Mouse (Mus musculus) embryonic fibroblast, embryonic 13.5 days (primary cell): ENCODE measurements around the gene Prkab2.

Source experiments
- CTCF ChIP-seq: IDR thresholded peaks from 2 replicates; pipeline ENCODE4 v1.5.1; 2011; ENCODE audit warnings: mild to moderate bottlenecking, control low read depth, low read length, moderate library complexity, borderline replicate concordance; ENCODE audit not compliant: insufficient read depth
- POLR2A ChIP-seq: IDR thresholded peaks from 2 replicates; pipeline ENCODE4 v1.6.1; 2011; ENCODE audit warnings: low read depth, mild to moderate bottlenecking, control low read depth, low read length, moderate library complexity

- no peak for TF ChIP-seq CTCF
- no peak for TF ChIP-seq POLR2A
Observed at GRCm38 (mm10) chr3:97633456-97633855, 24.5 kb upstream of the Prkab2 start.
